Mouse (Mus musculus): ENCODE results near the gene Tlk1.
"Not testable (repeated sequence)": the region's sequence is repeated elsewhere in the genome, so short reads cannot be mapped to it uniquely, and the experiment has no call there.

Tlk1 gene

DNA sequence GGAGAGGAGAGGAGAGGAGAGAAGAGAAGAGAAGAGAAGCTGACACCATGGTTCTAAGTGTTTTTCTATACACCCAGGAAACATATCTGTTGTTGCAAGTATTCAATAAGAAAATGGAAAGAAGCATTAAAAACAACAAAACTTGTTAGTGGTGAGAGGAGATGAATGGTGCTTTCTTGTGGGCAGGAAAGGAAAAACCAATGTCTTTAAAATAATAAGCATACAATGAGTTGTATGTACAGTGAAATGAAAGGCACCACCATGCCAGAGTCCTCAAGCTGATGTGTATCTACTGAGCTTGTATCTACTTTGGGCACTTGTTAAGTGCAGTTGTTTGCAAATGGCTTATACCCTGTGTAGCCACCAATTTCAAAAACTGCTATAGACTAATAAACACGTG, 7.7 kb upstream of the Tlk1 start:
- no peak for DNase-seq (ENCODE audit: low read depth)

DNA sequence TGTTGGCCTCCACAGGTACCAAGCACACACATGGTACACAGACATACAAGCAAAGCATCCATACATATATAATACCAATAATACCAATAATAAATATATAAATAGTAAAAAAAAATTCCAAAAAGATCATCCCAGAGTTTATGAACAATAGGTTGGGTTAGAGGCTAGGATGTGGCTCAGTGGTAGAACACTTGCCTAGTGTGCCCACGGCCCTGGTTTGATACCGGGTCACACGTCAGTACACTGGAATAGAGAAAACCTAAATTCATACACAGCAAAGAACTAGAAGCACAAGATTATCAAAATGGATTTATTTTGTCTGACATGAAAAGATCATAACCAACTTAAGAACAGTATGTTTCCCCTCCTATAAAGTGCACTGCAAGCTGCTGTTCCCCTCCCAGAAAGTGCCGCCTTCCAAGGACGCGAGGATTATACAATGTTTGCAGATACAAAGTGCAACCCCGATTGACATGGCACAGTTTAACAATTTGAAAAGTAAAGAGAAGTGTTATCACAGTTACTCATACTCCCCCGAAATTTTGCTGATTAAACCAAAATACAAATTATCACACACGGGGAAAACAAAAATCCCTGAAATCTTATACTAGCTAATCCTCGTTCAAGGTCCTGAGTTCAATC, 6.3 kb upstream of the Tlk1 start:
- DNase-seq (ENCODE audit: low read depth), result no peak

DNA sequence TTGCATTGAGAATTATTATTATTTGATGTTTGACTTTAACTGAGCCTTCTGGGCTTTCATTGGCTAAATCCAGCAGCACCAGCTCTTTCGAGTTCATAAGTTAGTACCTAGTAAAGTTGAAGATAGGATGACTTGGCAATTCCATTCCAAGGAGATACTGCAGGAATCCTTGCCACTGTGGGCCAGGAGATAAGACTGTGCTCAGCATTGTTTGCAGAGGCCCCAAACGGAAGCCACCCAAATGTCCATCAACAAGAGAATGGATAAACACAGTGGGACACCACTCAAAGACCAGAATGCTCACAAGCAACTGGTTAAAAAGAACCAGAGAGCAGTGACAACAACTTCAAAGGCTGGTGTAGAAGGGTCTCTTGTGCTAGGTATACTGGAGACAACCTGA, 5.2 kb upstream of the Tlk1 start:
- DNase-seq (ENCODE audit: low read depth), result no peak

DNA sequence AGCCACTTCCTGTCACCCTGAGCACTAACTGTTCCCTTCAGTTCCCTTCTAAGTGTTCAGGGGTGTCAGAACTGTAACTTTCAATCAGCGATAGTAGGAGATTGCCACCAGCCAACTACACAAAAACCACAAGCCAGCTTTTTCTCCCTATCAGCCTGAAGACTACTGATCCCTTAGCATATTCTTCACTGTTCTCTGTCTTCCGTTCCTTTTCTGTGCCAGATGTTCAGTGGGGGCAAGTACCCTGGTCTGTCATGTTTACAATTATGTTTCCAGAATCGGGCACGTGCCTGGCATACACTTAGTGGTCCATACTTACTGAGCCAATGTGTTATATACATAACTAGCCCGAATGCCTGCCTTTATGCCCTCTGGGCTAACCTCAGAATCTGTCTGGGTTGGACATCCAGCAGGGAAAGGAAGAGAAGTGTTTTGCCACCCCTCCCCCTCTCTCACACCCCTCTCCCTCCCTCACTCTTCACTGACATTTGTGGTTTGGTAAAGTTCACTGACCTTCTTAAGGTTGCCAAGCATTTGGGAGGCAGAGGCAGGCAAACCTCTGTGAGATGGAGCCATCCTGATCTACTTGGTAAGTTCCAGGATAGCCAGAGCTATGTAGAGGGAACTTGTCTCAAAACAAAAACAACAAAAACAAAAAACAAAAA, 4.5 kb upstream of the Tlk1 start:
- DNase-seq (ENCODE audit: low read depth), result no peak

DNA sequence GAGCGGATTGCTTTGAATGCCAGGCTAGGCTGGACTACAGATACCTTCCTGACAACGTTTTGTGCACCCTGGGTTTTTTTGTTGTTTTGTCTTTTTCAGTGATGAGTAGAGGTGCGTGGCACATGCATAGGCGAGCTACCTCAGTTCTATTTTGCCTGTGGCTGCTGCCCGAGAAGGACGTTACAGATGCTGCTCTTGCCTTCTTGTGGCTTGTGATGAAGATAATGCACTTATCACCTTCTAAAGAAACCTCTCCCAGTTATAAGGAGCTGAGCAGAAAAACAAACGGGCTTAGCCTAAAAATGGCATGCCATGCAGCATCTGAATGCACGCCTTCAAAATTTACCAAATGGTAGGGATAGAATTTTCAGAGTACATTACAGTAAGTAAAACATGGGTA, 2.3 kb upstream of the Tlk1 start:
- no peak for DNase-seq (ENCODE audit: low read depth)

DNA sequence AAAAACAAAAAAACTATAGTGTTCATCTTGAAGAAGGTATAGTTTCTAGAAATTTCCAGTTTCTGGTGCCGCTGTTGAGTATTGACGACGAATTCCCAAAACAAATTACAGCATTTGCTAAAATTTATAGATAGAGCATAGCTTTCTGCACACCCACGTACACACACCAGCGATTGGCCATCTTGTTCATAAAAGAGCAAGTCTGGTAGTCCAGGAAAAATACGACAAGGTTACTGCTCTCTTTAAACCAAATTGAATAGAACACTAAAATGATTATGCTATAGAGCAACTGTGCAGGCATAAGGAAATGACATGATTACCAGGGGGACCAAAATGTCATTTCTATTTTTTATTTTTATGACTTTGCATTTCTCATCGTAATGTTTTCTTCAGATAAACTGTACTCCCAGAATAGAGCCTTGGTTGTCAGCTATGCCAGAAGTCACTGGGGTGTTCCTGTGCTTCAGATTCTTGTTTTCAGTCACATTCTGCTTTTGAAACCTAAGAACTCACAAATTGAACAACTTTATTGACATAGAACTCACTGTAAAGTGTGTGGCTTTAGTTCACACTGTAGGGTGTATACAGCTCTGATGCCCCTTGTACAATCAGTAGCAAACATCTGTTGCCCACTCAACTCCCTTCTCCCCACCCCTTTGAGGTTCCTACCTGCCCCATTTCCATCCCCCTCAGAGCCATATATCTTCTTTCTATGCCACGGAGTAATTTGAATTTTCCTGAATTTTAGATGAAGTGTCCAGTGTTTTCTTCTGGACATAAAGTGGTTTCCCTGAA, 1.1 kb upstream of the Tlk1 start:
- DNase-seq (ENCODE audit: low read depth), result no peak

DNA sequence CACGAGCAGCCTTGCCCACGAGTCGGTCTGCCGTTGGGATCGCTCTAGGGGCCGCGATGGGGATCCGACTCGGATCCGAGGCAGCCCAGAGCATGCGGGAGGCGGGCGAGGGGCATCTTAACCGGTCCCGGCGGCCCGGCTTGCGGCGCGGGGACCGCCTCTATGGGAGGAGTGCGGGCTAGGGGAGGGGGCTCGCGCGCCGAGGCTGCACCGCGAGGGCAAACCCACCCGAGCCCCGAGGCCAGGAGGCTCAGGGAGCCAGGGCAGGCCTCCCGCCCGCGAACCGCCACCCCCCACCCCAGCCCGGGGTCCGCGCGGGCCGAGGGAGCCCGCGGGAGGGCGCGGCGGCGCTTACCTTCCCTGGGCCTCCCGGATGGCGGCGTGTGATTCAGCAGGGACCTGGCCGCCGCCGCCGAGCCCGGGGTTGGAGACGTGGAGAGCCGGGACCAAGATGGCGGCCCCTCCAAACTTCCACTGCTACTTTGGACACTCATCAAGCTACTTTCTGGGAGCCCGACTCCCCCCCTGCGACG, 624 bp downstream of the Tlk1 start:
- DNase-seq (ENCODE audit: low read depth), result peak; percentile 85

DNA sequence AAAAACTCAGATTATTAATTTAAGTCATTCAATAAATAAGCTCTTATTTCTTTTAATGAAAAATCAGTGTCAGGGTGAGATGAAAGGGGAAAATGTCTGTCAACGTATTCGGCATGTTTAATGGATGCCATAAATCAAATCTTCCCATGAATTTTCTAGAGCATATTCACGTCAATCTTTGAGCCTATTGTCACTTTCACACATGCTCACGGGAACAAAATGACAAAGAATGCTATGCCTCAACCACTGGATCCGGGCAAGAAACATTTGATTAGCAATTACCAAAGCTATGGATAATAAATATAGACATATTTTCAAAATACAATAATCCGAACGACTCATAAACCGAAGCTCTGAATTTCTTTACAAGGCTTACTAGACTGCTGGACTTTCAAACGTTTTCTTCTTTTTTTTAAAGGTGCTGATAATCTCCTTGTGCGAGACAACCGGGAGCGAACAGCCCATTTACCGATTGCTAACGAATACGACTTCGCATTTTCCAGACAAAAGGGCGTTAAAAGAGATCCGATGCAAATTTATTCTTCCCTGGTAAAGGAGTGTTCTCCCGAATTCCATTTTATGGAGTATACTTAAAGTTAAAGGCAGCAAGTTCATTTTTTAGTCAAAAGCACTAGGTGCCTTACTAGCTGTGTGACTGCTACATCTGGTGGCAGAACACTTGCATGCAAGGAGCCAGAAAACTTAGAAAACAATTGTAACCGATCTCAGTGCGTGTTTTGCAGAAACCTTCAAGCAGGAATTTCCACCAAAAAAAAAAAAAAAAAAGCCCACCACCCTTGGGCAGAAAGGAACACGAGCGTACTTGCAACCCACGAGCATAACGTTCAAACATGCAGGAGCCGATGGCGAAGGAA, 1.4 kb downstream of the Tlk1 start:
- DNase-seq (ENCODE audit: low read depth), result peak; percentile 72

DNA sequence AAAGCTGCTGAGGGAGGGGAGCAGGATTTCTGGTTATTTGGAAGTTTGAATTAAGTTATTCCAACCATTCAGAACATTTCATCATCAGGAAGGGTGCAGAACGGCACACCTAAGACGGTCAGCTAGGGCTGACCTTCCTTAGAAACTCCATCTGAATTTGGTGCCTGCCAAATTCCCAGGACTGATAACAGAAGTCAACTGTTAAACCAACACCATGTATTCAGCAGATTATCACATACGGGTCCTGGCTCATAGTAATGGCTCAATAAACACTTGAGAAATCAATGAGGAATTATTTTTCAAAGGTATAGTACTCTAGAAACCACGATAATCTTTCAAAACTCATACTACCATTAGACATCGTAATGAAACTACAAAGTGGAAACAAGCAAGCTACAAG, 2.1 kb downstream of the Tlk1 start:
- no peak for DNase-seq (ENCODE audit: low read depth)

DNA sequence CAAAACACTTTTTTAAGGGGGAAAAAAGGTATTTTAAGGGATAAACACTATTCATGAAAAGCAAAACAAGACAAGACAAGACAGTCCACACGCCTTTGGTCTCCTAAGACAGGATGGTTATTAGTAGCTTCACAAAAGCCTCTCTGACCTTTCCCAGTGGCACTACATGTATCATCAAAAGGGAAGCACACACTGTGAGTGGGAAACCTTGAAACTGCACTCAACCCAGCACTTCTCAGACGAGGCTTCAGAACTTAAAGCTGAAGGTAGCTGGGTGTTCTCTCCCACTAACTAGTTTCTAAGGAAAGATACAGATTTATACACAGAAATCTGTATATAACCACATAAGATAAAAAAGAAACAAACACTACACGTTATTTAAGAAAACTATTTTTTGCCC, 8.6 kb downstream of the Tlk1 start:
- DNase-seq (ENCODE audit: low read depth), result no peak

DNA sequence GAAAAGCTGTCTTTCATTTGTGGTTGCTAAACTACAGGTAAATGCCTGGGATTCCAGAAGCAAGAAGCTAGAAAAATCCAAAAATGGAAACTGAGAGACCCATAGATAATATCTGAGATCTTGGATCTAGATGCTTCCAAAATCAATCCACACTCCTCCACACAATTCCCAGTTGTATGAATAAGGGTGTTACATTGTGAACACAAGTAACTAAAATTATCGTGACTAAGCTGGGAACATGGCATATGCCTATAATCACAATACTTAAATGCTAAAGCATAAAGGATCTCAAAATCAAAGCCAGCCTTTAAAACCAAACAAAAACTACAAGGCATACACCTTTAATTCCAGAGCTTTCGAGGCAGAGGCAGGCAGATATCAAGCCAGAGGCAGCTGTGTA, 9.5 kb downstream of the Tlk1 start:
- DNase-seq (ENCODE audit: low read depth), result no peak

DNA sequence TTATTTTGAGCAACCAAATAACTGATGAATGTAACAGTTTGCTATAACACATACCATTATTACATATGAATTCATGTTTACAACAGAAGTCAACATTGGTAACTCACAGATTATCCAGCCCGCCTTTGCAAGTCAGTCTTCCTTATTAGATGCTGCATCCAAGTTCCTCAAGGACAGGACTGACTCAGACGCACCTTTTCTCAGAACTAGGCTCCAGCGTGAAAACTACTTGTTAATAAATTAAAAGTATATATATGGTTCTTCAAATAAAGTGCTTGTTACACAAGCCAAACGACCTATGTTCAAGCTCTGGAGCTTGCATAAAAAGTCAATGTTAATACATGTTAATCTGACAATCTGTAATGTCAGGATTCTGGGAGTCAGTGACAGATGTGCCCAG, 11.9 kb downstream of the Tlk1 start:
- no peak for DNase-seq (ENCODE audit: low read depth)

DNA sequence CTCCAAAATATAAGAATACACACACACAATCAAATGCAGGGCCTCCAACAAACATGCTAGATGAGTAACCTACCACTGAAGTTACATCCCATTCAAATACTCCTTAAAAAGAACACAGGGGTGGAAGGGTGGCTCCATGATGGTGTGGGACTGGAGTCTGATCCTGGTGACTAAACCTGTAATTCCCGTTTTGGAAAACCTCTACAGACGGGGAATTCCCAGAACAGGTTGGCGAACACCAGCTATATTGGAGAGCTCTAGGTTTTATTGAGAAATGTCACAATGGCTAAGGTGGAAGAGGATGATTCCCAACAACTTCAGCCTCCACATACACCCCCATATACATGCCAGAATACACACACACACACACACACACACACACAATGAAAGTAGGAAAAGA, 14.1 kb downstream of the Tlk1 start:
- DNase-seq (ENCODE audit: low read depth), result no peak

DNA sequence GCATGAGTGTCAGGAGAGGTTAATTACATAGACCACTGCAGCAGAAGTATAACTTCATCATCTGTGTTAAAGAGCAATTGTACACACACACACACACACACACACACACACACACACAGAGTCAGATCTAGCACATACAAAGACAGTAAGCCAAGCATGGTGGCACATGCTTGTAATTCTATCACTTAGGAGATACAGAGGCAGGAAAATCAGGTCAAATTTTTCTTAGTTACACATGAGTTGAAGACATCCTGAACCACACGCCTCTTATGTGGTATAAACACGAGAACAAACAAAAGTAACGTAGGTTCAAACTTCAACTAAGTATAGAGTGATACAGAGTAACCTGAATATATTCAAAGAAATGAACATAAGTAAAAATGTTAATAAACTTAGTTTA, 15.6 kb downstream of the Tlk1 start:
- no peak for DNase-seq (ENCODE audit: low read depth)

DNA sequence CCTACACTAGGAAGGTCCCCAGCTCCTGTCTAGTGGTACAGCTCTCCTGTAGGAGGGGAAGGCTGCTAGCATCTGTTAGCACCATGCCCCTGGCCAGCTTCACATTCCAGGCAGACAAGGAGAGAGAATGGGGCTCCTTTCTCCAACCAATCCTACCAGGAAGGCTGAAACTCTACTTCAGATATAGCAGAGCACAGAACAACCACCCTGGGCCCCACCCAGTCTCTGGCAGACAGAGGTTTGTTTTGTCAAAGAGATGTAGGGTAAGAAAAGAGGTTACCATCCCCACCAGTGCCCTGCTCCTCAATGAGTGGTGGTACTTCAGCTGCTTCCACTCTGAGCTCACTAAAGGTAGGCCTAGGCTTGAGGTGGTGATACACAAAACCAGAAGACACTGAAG, 16.8 kb downstream of the Tlk1 start:
- DNase-seq (ENCODE audit: low read depth), result no peak

DNA sequence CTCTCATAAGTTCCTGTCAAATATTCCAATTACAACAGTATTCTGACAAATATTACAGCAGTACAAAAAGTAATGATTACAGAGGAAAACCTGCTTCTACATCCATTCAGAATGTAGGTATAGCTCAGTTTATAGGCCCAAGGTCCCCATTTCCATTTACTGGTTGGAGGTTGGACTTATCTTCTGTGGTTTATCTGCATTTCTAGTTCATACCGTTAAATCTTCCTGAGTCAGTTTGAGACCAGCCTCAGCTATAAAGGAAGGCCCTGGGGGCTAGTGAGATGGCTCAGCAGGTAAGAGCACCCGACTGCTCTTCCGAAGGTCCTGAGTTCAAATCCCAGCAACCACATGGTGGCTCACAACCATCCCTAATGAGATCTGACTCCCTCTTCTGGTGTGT, 17.9 kb downstream of the Tlk1 start:
- not testable (repeated sequence) for DNase-seq (ENCODE audit: low read depth)

DNA sequence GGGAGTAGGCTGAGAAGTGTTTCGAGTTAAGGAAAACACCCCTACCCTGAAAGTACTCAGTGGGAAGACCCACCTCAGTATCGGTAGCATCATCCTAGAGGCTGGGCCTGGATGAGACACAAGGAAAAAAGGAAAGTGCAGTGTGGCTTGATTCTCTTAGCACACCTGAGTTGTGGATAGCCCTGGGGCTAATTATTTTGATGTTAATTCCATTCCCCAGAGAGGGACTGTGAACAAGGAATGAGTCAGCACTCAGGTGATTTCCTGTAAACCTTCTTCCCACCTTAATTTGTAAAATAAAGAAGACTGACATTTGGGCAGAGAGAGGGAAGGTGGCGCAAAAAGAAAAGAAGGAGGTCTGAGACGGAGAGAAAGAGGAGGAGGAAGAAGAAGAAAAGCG, 19.5 kb downstream of the Tlk1 start:
- no peak for DNase-seq (ENCODE audit: low read depth)

DNA sequence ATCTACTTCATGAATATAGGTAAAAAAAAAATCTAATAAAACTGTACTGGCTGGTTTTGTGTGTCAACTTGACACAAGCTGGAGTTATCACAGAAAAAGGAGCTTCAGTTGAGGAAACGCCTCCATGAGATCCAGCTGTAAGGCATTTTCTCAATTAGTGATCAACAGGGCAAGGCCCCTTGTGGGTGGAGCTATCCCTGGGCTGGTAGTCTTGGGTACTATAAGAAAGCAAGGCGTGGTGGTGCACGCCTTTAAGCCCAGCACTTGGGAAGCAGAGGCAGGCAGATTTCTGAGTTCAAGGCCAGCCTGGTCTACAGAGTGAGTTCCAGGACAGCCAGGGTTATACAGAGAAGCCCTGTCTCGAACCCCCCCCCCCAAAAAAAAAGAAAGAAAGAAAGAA, 21.8 kb downstream of the Tlk1 start:
- not testable (repeated sequence) for DNase-seq (ENCODE audit: low read depth)

DNA sequence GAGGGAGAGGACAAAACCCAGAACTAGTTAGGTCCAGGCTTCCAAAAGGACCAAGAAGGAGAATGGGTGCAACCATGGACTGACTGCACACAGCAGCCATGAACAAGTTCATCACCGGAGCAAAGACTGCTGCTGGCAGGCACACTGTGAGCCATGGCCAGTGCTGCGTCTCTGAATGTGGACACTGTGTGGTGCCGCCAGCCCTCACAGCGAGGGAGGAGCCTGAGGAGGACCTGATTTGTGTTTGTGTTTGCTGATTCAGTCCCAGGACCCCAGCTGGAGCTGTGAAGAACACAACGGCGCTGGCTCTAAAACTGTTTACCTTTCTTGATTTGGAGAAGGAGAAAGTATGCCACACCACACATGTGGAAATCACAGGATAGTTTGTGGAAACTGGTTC, 22.9 kb downstream of the Tlk1 start:
- no peak for DNase-seq (ENCODE audit: low read depth)

DNA sequence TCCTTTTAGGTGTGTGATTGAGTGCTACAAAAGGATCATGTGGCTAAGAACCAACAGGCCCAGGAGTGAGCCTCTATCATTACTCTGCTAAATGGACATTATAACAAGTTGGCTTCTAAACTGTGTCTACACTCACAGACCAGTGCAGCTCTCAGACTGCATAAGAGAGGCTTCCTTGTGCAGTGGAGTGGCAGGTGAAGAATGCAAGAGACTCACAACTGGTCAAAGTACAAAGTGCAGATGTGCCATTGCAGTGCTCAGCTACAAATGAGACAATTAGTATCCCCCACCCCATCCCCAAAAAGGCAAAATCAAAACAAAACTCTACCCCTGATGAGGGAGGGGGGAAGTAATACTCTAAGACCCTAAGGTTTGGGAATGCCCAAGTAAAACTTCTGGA, 24.0 kb downstream of the Tlk1 start:
- DNase-seq (ENCODE audit: low read depth), result no peak

DNA sequence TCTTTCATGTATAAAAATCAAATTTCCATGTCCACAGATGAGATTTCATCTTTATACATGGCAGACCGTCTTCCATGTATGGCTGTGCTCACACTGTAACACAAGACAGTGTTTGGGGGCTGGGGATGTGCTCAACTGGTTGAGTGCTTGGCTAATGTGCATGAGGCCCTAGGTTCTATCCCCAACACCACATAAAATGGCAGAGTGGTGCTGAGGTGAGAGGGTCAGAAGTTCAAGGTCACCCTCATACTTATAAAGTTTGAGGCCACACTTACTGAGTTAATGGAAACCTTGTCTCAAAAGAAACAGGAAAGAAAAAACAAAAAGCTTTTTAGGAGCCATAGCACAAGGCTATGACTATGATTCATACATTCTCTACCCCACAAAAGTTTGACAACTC, 25.1 kb downstream of the Tlk1 start:
- DNase-seq (ENCODE audit: low read depth), result no peak

DNA sequence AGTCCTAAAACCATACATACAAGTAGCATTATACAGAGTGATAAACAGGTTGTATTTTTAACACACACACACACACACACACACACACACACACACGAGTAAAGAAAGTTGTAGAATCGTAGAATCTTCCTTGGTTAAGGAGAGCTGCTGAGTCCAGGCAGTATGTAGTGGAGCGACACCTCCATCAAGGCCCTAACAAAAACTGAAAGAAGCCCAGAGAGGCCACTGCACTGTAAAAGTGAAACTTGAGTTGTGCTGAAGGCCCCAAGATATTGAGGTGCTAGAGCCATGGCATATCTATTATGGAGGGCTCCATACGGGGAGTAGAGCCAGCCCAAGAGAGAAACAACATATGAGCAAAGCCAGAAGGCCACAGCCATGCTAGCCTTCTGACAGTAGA, 32.3 kb downstream of the Tlk1 start:
- DNase-seq (ENCODE audit: low read depth), result no peak

Measured in NIH3T3 (cell line).